Mouse (Mus musculus): Measurements from ENCODE around the gene Ldb3.

Gene Ldb3

GRCm38 (mm10) chr14:34512602-34513001 is 75.9 kb downstream of the Ldb3 start:
- DNase-seq (ENCODE audit: low read depth in 2 of 2, low spot score in 2 of 2): no peak

DNA sequence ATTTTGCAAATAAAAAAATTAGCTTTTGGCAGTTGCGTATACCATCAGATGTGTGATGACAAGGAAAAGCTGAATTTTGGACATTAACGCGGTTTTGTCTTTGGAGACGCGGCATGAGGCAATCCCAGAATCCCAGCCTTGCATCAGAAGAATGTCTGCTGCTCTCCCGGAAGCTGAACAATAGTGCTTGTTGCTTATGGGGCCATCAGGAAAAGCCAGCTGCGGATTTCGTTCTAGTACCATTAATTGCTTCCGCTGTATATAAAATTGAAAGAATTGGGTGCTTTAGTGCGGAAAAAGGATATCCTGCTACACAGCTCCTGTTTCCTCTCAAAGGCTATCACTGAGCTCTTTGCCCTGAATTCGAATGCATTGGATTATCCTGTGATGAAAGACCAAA is 76.6 kb downstream of the Ldb3 start:
- no peak for DNase-seq (ENCODE audit: low read depth in 2 of 2, low spot score in 2 of 2)

DNA sequence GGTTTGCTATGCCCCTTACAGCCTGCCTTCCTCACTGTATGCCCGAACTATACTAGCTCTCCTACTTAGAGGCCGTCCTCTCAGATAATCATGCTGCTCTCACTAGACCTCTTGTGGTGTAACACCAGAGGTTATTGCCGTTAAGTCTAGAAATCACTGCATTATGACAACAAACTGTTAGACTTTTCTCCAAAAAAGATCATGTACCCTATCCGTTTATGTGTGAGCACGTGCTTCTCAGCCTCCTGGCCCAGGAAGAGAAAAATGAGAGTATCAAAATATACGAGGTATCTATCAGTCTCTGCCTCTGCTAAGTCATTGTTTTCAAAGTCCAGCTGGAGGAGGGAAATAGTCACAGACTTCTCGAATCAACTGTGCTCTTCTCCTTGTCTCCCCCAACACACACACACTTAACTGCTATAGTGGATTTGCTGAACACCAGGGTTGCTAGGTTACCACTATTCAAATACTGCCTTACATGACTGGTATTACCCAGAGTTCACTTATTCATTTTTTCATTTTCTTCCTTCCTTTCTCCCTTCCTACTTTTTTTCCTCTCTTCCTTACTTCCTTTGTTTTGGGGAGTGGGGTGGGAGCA is 79.5 kb downstream of the Ldb3 start:
- DNase-seq (ENCODE audit: low read depth in 2 of 2, low spot score in 2 of 2): no peak

- no peak for DNase-seq (ENCODE audit: low read depth in 2 of 2, low spot score in 2 of 2)
Observed at GRCm38 (mm10) chr14:34508187-34508840, 80.2 kb downstream of the Ldb3 start.

DNA sequence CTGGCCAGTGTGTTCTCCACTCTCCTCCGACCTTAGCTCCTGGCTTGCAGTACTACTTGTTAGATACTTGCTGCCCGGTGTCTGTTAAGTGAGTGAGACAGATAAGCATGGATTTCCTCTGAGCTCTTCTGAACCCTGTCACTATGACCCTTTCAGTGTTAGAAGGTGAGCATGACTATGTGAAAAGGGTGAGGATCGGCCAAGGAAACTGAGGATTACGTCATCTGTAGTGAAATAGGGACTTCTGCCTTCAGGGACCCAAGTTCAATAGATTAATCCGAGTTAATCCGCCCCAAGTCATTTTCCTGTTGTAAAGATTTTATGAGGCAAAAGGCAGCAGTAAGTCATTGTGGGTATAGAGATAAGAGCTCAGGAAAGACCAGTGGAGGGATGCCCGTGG is 83.2 kb downstream of the Ldb3 start:
- DNase-seq (ENCODE audit: low read depth in 2 of 2, low spot score in 2 of 2): no peak

DNA sequence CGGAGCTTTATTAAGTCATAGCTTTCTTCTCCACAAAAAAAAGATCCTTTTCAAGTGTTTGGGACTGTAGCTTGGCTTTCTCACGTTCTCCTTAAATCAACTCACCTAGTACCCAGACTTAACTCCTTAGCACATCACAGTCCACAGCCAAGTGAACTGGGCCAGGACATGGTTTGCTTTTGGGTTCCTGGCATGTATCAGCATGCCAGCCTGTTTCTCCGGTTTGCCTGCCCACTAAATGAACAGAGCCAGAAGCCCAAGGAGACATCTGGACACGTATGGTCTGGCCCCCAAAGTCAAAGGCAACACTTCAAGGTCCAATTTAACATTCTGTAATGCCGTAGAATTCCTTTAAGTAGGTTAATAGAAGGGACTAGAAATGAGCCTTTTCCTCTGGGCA is 84.1 kb downstream of the Ldb3 start:
- DNase-seq (ENCODE audit: low read depth in 2 of 2, low spot score in 2 of 2): no peak

GRCm38 (mm10) chr14:34503759-34504158 is 84.7 kb downstream of the Ldb3 start:
- no peak for DNase-seq (ENCODE audit: low read depth in 2 of 2, low spot score in 2 of 2)

DNA sequence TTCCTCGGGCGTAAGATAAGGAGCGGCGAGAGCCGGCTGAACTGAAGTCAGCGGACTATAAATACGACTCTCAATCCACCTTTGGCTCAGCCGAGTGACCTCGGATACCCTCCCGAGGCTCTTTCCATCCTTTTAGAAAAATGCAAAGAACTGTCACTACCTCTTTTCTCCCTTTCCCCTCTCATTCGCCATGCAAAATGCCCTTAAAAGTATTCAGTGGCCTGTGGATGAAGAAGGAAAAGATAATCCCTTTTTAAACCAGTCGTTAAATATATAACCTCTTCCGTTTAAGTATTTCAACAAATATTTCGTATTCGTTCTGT is 85.2 kb downstream of the Ldb3 start, which contains the start of gene Bmpr1a:
Gene Bmpr1a, minus strand, starts transcription at position 17 of the 323 bp plus-strand sequence.
- DNase-seq (ENCODE audit: low read depth in 2 of 2, low spot score in 2 of 2): no peak

DNA sequence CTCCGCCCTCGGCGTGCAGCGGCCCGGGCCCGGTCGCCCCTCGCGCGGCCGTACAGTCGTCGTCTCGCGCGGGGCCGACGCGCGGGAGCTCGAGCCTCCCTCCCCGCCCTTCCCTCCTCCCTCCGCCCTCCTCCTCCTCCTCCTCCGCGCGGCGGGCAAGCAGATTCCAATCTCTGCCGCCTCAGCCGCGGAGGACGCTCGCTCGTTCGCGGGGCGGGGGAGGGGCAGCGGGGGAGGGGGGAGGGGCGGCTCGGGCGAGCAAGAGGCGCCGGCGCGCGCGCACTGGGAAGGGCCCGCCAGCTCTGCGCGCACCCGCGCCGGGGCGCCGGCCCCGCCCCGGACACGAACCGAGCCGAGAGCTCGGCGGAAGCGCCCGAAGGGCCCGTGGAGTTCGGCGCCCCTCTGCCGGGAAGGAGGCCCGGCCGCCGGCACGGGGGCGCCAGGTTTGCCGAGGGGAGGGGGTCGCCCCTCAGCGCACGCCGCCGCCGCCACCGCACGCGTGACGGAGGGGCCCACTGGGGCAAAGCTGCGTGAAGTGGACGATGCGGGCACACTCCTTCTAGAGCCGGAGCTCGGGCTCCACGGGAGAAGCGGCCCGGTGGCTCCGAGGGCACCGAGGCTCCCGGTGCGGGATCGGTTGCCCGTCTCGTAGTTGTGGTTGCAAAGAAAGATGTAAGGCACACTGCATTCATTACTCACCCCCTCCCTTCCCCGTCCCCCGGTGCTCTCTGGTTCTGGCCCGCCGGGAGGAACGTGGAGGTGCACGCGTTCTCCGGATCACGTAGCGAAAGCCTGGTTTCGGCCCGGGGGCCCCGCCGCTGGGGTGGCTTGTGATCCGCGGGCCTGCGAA is 85.8 kb downstream of the Ldb3 start:
- peak; percentile 37 to 59 for DNase-seq (ENCODE audit: low read depth in 2 of 2, low spot score in 2 of 2)

GRCm38 (mm10) chr14:34501804-34502474 is 86.5 kb downstream of the Ldb3 start:
- peak; percentile 10 to 36 for DNase-seq (ENCODE audit: low read depth in 2 of 2, low spot score in 2 of 2)

GRCm38 (mm10) chr14:34501447-34501803 is 87.1 kb downstream of the Ldb3 start:
- DNase-seq (ENCODE audit: low read depth in 2 of 2, low spot score in 2 of 2): peak in 1 of 2 experiments; percentile 0

GRCm38 (mm10) chr14:34500309-34500708 is 88.2 kb downstream of the Ldb3 start:
- no peak for DNase-seq (ENCODE audit: low read depth in 2 of 2, low spot score in 2 of 2)

GRCm38 (mm10) chr14:34499664-34500063 is 88.8 kb downstream of the Ldb3 start:
- no peak for DNase-seq (ENCODE audit: low read depth in 2 of 2, low spot score in 2 of 2)

GRCm38 (mm10) chr14:34497346-34497745 is 91.1 kb downstream of the Ldb3 start:
- DNase-seq (ENCODE audit: low read depth in 2 of 2, low spot score in 2 of 2): no peak

GRCm38 (mm10) chr14:34493682-34494081 is 94.8 kb downstream of the Ldb3 start:
- DNase-seq (ENCODE audit: low read depth in 2 of 2, low spot score in 2 of 2): no peak

DNA sequence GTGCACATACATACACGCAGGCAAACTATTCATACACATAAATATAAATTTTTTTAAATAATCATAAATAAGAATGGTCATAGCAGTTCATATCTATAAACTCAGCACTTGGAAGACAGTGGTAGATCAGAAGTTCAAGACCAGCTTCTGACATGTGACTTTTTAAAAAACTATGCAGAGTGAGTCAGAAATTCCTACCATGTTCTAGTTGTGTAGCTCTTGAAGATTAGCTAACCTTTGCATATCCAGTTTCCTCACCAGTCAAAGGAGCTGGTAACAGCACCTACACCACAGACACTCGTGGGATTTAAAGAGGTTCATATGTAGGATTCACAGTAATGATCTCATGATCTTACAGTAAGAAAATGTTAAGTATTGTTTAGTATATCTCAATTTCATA is 95.8 kb downstream of the Ldb3 start:
- DNase-seq (ENCODE audit: low read depth in 2 of 2, low spot score in 2 of 2): no peak

DNA sequence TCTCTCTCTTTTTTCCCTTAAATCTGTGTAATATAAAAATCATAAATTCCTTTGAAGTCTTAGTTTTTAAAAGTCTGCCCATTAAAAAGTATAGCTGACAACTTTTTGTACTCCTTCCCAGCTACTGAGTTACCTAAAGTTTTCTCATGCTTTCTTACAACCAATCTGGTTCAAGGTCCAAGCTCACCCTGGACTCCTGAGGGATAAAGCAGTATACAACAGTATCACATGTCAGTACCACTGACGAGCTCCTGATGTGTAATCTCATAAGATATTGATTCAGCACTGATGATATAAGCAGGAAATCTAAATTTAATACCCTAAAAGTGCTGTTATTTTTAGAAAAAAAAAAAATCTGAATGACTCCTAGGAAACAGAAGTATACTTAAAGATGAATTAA is 97.5 kb downstream of the Ldb3 start:
- DNase-seq (ENCODE audit: low read depth in 2 of 2, low spot score in 2 of 2): no peak

DNA sequence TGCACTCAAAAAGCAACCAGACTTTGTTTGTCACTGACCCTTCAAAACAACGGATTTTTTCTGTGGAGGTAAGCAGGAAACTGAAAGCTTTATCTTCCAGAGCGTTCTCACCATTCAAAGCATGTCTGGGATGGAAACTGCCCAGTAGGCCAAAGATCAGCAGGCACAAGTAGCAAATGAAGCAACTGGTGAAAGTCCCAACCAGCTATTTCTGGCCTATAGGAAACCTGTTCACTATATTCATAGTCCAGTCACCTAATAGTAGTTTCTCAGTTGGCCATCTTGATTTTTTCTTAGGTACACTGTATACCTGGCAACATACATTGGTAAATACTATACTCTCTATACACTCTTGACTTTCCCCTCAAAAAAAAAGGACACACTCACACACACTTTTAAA is 98.6 kb downstream of the Ldb3 start:
- no peak for DNase-seq (ENCODE audit: low read depth in 2 of 2, low spot score in 2 of 2)

DNA sequence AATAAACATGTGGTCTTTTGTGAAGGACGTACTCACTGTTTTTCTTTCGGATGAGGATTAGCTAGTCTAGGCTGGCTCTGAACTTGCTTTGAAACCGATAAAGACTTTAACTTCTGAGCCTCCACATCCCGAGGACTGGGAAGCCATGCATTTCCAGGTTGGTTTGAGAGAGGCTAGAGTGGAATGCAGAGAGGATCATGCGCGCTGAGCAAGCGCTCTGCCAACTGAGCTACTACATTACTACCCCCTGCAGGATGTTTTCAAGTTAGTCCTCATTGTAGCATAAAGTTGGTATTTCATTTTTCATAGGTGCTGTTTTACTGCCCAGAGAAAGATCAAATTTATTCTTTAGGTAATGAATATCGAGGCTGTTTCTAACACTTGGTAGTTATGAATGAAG is 102.3 kb downstream of the Ldb3 start:
- no peak for DNase-seq (ENCODE audit: low read depth in 2 of 2, low spot score in 2 of 2)

DNA sequence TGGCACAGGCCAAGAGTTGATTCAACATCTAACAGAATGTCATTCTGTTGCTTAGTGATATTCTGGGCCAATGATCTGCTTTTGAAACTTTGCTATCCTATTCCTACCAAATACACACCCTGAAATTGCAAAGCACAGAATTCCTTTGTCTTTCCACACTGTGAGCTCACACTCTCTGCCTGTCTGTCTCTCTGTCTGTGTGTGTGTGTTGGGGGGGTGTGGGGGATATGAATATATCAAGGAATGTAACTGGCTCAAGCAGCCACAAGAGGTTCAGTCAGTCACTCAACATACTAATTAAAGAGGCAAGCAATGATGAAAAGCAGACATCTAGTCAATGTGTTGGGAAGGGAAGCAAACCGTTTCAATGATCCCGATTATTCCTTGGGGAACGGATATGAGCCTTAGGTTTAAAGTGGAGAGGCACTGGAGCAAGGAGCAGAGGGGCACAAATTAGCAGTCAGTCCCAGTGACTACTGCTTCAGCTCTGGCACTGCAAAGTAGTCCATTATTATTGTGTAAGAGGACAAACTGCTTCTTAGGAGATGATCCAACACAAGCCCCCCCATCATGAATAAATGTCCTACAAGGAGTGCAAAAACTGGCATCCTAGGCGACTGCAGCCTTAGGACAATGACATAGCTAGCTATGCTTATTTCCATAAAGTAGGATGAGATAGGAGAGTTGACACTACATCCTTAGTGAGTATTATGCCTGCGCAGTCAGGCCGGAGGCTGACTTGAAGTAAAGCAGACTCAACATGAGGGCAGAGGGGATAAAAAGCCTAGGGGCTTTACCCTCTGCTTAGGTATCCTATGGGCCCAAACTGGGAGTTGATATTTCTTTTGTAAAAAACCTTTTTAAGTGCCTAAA is 104.8 kb downstream of the Ldb3 start:
- DNase-seq (ENCODE audit: low read depth in 2 of 2, low spot score in 2 of 2): no peak
